Mouse (Mus musculus) embryonic fibroblast, embryonic 13.5 days (primary cell): ENCODE measurements around the gene Pard6a. TPM values are rescaled to one million over a fixed set of nuclear protein-coding genes. Genes with fewer than 3 reads are reported as not detected.

ENCODE experiments used
- H3K27ac ChIP-seq: 2 replicates; pipeline ENCODE4 v1.5.1; 2012; ENCODE audit warnings: low read length, control low read depth, inconsistent platforms; ENCODE audit not compliant: insufficient read depth
- H3K4me1 ChIP-seq: 2 replicates; pipeline ENCODE4 v1.6.1; 2011; ENCODE audit warnings: low read length; ENCODE audit not compliant: control insufficient read depth, insufficient read depth
- H3K4me3 ChIP-seq: 2 replicates; pipeline ENCODE4 v1.5.1; 2011; ENCODE audit warnings: mild to moderate bottlenecking, control low read depth, low read length; ENCODE audit not compliant: insufficient read depth
- CTCF ChIP-seq: IDR thresholded peaks from 2 replicates; pipeline ENCODE4 v1.5.1; 2011; ENCODE audit warnings: mild to moderate bottlenecking, control low read depth, low read length, moderate library complexity, borderline replicate concordance; ENCODE audit not compliant: insufficient read depth
- POLR2A ChIP-seq: IDR thresholded peaks from 2 replicates; pipeline ENCODE4 v1.6.1; 2011; ENCODE audit warnings: low read depth, mild to moderate bottlenecking, control low read depth, low read length, moderate library complexity
- polyA plus RNA-seq: library from polyadenylated mRNA; stranded (reverse); fragments of >200 nt; gene quantifications from 2 replicates; pipeline ENCODE4 v1.2.4, GENCODE M21; 2011; ENCODE audit warnings: low read depth; ENCODE audit not compliant: missing spikeins, insufficient read length

Pard6a gene
- polyA plus RNA-seq, 1 experiment, result 15.8 TPM

DNA sequence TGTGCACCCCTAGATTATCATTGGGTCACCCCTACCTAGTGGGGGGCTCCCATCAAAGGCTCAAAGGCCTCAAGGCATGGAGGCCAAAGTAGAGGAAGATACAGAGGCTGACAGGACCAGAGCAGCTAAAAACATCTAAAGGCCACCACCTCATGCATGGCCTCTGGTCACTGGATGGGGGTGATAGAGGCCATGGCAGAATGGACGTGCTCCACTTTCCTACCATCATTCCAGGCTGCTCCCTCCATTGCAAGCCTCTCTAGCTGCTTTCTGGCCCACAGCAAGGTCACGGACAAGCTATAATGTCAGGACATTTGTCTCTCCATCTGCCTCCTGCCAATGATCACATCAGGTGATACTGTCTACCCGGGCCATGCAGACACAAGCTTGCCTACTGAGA is 11.3 kb downstream of the Pard6a start:
- Histone ChIP-seq H3K27ac (no peak overlapping the region), H3K4me3 (no peak overlapping the region), H3K4me1 (no peaks in the 10 kb centered on the region)
- TF ChIP-seq CTCF (no peak), POLR2A (no peak)

DNA sequence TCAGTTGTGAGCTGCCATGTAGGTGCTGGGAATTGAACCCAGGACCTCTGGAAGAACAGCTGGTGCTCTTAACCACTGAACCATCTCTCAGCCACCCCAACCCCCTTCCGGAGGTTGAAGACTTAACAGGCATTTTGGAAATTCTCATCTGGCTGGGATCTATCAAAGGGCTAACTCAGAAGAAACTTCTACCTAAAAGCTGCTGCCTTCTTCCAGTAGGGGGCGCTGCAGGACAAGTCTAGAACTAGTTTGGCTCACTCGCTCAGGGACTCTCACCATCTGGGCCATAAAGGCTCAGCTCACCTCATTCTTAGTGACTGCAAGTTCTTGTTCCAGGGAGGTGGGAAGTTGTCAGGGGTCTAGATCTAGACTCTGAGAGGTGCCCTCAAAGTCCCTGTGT is 13.2 kb downstream of the Pard6a start:
- H3K4me1 ChIP-seq, result no peaks in the 10 kb centered on the region
- no peak overlapping the region for H3K4me3 ChIP-seq
- no peak overlapping the region for H3K27ac ChIP-seq
- TF ChIP-seq CTCF, result peak; percentile 56; the same call in 1 of the 2 replicates
- TF ChIP-seq POLR2A, result no peak

DNA sequence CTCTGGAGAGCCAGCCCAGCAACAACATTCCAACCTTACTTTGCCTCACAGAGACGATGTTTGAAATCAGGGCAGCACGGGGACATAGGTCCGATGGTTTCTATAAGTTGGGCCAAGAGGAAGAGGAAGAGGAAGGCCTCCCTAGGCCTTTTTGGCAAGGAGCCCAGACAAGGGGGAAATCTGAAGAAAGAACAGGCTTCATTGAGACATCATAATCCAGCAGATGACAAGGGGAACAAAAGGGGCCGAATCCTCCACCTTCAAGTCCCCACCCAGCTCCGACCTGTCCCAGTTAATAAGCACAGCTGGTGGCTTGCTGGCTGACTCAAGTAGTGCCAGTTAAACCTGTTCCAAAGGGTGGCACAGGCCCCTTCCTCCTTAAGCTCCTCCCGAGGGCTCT is 14.1 kb downstream of the Pard6a start:
- H3K27ac ChIP-seq, result no peak overlapping the region
- TF ChIP-seq POLR2A (no peak), CTCF (no peak)
- H3K4me3 ChIP-seq, result no peak overlapping the region
- H3K4me1 ChIP-seq, result no peaks in the 10 kb centered on the region

DNA sequence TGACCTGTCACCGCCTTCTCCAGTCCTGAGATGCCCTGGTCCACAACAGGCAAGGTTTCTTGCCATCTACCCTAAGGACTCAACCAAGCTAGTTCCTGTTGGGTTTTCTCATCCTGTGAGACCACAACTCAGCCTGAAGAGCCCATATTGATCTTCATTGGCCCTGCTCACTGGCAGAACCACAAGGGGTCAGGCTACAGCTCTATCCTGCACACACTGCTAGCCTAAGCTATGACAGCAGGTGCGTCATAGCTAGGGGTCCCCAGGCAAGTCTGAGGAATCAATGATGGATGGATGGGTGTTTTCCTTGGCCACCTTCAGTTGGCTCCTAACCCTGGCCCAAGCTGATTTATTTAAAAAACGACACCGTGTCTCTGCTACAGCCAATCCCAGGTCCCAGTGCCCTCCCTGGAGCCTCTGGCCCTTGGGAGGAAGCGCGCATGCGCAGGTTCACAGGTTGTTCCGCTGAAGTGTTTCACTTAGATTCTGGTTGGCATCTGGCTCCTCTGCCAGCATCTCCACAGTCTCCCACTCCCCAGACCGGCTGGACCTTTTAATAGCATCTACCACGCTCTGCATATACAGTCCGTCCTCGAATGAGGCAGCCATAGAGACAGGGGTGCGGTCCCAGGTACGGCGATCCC is 15.5 kb downstream of the Pard6a start:
- no peak overlapping the region for H3K27ac ChIP-seq
- no peak overlapping the region for H3K4me3 ChIP-seq
- TF ChIP-seq POLR2A (no peak), CTCF (no peak)
- no peaks in the 10 kb centered on the region for H3K4me1 ChIP-seq

DNA sequence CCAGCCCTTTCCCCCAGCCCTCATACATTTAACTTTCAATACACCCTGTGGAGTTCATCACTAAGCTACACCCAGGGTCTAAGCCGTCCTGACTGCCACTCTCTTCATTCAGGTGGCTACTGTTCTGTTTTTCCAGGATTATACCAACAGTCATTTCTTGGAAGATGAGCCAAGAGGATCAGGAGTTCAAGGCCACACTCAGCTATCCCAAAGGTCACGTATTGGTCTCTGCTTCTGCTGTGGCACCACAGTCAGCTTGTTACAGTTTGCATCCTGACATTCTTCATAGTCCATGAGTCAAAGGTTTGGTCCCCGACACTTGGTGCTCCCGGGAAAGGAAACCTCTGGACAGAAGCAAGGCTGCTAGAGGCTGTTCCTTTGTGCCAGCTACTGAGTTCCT is 18.7 kb downstream of the Pard6a start:
- Histone ChIP-seq H3K27ac (no peak overlapping the region), H3K4me3 (no peak overlapping the region), H3K4me1 (no peaks in the 10 kb centered on the region)
- TF ChIP-seq CTCF (no peak), POLR2A (no peak)

DNA sequence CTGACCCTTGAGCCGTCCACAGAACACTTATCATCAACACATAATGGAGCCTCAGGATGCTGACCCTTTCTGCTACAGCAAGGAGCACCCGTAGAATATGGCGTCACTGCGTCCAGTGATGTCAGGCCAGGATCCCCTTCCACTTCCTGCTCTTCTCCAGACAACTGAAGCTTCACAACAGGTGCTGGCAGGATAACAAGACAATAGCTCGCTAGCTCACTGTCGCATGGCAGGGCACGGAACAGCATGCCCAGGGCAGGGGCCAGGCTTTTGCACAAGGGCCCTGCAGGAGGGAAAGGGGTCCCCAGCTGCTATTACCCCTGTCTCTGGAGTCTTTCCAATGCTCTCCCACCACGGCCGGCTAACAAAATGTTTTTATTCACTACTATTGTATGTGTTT is 21.9 kb downstream of the Pard6a start:
- no peak overlapping the region for H3K4me3 ChIP-seq
- H3K4me1 ChIP-seq, result no peaks in the 10 kb centered on the region
- H3K27ac ChIP-seq, result no peak overlapping the region
- TF ChIP-seq POLR2A, result no peak
- TF ChIP-seq CTCF, result no peak

DNA sequence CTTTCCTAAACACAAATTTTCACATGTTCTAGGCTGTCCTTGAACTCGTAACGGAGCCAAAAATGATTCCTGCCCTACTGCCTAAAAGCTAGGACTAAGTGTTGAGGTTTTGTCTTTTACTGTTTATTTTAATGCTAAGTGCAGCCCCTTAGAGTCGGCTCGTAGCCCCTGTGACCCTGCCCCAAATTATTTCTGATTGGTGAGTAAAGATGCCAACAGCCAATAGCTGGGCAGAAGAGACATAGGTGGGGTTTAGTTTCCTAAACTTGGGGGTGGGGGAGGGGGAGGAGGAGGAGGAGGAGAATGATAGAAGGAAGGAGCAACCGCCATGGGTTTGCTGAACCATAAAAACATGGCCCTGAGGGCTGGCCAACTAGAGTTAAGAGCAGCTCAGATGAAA is 24.8 kb downstream of the Pard6a start:
- Histone ChIP-seq H3K4me3 (no peak overlapping the region), H3K4me1 (no peaks in the 10 kb centered on the region), H3K27ac (no peak overlapping the region)
- TF ChIP-seq POLR2A (no peak), CTCF (no peak)

DNA sequence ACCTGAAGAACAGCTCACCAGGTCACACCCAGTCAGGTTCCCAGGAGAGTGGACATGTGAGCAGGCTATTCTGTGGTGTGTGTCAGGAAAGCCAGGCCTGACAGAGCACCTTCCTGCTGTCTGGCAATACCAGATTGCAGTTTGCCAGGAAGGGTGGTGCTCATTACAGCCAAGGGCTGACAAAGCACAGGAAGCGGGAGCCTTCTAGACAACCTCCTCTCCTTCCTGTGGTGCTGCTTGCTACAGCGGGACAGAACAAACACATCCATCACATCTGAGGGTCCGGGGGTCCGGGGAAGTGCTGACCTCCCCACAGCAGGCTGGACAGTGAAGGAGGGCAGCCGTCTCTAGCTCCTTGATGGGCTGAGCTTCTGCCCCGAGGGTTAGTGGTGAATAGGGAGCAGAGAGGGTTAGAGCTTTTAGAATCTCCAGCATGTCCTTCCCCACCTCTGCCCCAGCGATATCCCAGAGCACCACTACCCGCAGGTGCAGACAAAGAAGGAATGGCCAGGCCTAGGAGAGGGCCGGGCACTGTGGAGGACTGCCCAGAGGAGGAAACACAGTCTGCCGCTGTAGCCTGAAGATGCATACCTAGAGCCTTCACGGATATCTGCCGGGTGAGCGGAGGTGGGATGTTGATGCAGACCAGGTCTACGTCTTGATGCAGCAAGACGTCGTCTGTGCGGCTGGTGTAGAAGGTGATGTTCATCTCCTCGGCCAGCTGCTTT is 26.6 kb downstream of the Pard6a start:
- H3K4me1 ChIP-seq, result no peaks in the 10 kb centered on the region
- no peak for TF ChIP-seq CTCF
- TF ChIP-seq POLR2A, result no peak
- no peak overlapping the region for H3K4me3 ChIP-seq
- no peak overlapping the region for H3K27ac ChIP-seq

DNA sequence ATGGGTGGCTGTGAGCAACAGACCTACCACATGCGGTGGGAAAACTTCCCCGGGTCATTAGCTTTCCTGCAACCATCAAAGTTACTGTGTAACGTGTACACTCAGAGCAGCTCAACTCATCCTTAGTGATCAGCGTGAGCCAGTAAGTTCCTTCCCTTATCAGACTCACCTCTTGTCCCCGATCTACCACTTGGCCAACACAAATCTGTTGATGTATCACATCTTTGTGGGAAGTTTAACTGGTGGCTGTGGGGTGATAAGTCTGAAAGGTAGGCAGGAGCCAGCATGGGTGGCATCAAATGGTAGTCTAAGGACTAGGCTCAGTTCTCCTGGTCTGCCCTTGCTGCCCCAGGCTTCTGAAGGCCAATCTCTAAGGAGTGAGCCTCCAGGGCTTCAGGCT is 31.2 kb downstream of the Pard6a start:
- no peaks in the 10 kb centered on the region for H3K4me1 ChIP-seq
- no peak for TF ChIP-seq CTCF
- no peak for TF ChIP-seq POLR2A
- H3K27ac ChIP-seq, result no peak overlapping the region
- no peak overlapping the region for H3K4me3 ChIP-seq

DNA sequence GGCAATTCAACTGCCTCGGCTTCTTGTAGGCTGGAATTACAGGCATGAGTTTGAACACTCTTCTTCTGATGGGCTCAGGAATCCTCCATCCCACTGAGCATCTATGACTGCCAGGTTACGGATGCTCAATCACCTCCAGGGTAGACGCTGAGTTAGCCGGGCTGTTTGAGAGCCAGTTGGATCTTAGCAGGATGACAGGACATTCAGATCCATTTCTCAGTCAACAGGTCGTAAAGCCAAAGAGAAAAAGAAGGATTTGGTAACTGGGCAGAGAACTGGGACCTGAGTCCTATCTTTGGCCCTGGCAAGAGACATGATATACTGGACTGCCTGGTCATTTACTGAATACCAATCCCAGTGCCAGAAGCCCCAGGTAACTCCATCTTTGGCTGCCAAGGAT is 38.3 kb downstream of the Pard6a start:
- Histone ChIP-seq H3K4me1 (no peaks in the 10 kb centered on the region; the same call in 1 of the 2 replicates), H3K27ac (no peak overlapping the region), H3K4me3 (no peak overlapping the region)
- TF ChIP-seq CTCF (no peak), POLR2A (no peak)

DNA sequence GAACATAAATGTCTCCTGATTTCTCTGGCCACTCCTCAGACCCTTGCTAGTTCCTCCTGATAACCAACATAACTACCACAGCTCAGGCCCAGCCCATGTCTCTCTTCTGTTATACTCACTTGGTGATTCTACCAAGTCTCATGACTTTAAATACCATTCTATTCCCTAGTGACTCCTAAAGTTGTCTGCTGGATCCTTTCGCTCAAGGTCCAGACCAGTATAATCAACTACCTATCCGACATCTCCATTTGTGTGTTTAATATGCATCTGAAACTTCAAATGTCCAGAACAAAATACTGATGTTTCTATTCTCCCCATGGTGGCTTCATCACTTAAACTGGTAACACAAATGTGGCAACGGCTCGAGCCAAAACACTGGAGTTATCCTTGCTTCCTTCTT is 42.4 kb downstream of the Pard6a start:
- Histone ChIP-seq H3K4me3 (no peak overlapping the region), H3K27ac (no peak overlapping the region), H3K4me1 (no peaks in the 10 kb centered on the region; the same call in 1 of the 2 replicates)
- TF ChIP-seq POLR2A (no peak), CTCF (no peak)

DNA sequence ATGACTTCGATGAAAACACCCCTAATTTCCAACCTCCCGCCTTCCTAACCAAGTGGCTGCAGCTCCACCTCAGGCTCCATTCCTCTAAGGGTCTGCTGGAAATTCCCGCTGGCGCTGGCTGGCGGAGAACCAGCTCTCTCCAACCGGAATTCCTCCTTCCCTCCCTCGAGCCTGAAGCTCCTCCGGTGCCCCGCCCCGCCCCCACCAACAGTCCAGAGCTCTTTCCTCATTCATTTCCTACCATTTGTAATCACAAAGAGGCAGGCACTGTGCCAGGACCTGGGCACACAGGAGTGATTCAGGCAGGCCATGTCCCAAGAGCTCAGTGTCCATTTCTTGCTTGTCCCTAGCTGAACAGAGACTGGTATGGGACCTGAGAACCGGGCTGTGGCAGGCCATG is 49.7 kb downstream of the Pard6a start:
- Histone ChIP-seq H3K4me1 (peaks cover 5% of the 10 kb centered on the region), H3K27ac (no peak overlapping the region), H3K4me3 (no peak overlapping the region)
- no peak for TF ChIP-seq CTCF
- TF ChIP-seq POLR2A, result no peak

Other genes with a start within 250 kb of the Pard6a start
- gene Tppp3, start 229.6 kb upstream of the Pard6a start, polyA plus RNA-seq, result 8.5 and 10.0 TPM in 2 replicates
- 21.5 and 24.7 TPM in 2 replicates for gene Zdhhc1, start 204.2 kb upstream of the Pard6a start, polyA plus RNA-seq
- gene Hsd11b2, start 182.4 kb upstream of the Pard6a start, polyA plus RNA-seq, result 0.28 and 0.35 TPM in 2 replicates
- gene Atp6v0d1, start 135.1 kb upstream of the Pard6a start, polyA plus RNA-seq, result 134 and 138 TPM in 2 replicates
- 31.7 and 40.8 TPM in 2 replicates for gene Ripor1, start 95.9 kb upstream of the Pard6a start, polyA plus RNA-seq
- gene Ctcf, start 64.6 kb upstream of the Pard6a start, polyA plus RNA-seq, result 55.2 and 69.7 TPM in 2 replicates
- gene Agrp, start 63.8 kb upstream of the Pard6a start, polyA plus RNA-seq, result not detected in 2 replicates
- 0.42 and 0.58 TPM in 2 replicates for gene Carmil2, start 14.9 kb upstream of the Pard6a start, polyA plus RNA-seq
- 24.6 and 26.5 TPM in 2 replicates for gene Acd, start within 50 bp of the Pard6a start, polyA plus RNA-seq
- gene 4933405L10Rik, start 6.5 kb downstream of the Pard6a start, polyA plus RNA-seq, result not detected in 2 replicates
- 5.9 and 9.1 TPM in 2 replicates for gene Enkd1, start 7.1 kb downstream of the Pard6a start, polyA plus RNA-seq
- 4.7 and 5.6 TPM in 2 replicates for gene Gfod2, start 57.5 kb downstream of the Pard6a start, polyA plus RNA-seq
- gene Ranbp10, start 126.2 kb downstream of the Pard6a start, polyA plus RNA-seq, result 18.4 and 18.6 TPM in 2 replicates
- gene Tsnaxip1, start 126.6 kb downstream of the Pard6a start, polyA plus RNA-seq, result not detected in 2 replicates
- 35.4 and 40.3 TPM in 2 replicates for gene Cenpt, start 152.1 kb downstream of the Pard6a start, polyA plus RNA-seq
- gene Thap11, start 154.0 kb downstream of the Pard6a start, polyA plus RNA-seq, result 22.1 and 22.6 TPM in 2 replicates
- 90.4 and 119 TPM in 2 replicates for gene Nutf2, start 159.4 kb downstream of the Pard6a start, polyA plus RNA-seq
- gene Edc4, start 179.7 kb downstream of the Pard6a start, polyA plus RNA-seq, result 45.5 and 51.8 TPM in 2 replicates
- 1.1 and 1.2 TPM in 2 replicates for gene Nrn1l, start 192.4 kb downstream of the Pard6a start, polyA plus RNA-seq
- 28.9 and 30.5 TPM in 2 replicates for gene Pskh1, start 199.3 kb downstream of the Pard6a start, polyA plus RNA-seq
- gene Ctrl, start 232.7 kb downstream of the Pard6a start, polyA plus RNA-seq, result not detected in 2 replicates
- gene Psmb10, start 237.3 kb downstream of the Pard6a start, polyA plus RNA-seq, result 27.1 and 30.5 TPM in 2 replicates
- gene Lcat, start 242.2 kb downstream of the Pard6a start, polyA plus RNA-seq, result 2.3 and 3.9 TPM in 2 replicates